Mouse (Mus musculus) heart, adult 2 months (tissue): ENCODE data around the gene Fndc11. TPM values are rescaled to one million over a fixed set of nuclear protein-coding genes. Genes with fewer than 3 reads are reported as not detected.

Experiments
- DNase-seq, 2 experiments: peaks; one replicate each; pipeline ENCODE4 v3.0.0; 2021
- H3K27ac ChIP-seq: fragments of 200-600 bp; 2 replicates; pipeline ENCODE4 v1.8.1; 2022
- H3K27me3 ChIP-seq: fragments of 200-500 bp; 2 replicates; pipeline ENCODE4 v1.6.1; 2012; ENCODE audit warnings: mild to moderate bottlenecking, low read length, inconsistent platforms, mixed read lengths; ENCODE audit not compliant: control insufficient read depth, insufficient read depth
- H3K36me3 ChIP-seq: fragments of 200-500 bp; 2 replicates; pipeline ENCODE4 v1.6.1; 2012; ENCODE audit warnings: low read length, inconsistent platforms; ENCODE audit not compliant: control insufficient read depth, insufficient read depth
- H3K4me1 ChIP-seq: fragments of 200-500 bp; 2 replicates; pipeline ENCODE4 v1.6.1; 2011; ENCODE audit warnings: low read length; ENCODE audit not compliant: control insufficient read depth, insufficient read depth
- H3K4me3 ChIP-seq: fragments of 200-600 bp; 2 replicates; pipeline ENCODE4 v1.8.1; 2022
- H3K79me2 ChIP-seq: fragments of 200-500 bp; replicated peaks from 2 replicates; pipeline ENCODE4 v1.6.1; 2012; ENCODE audit warnings: mild to moderate bottlenecking, inconsistent platforms, low read length, moderate library complexity, mixed read lengths; ENCODE audit not compliant: control insufficient read depth, insufficient read depth
- H3K9ac ChIP-seq: fragments of 200-500 bp; 2 replicates; pipeline ENCODE4 v1.6.1; 2012; ENCODE audit warnings: low read depth, mild to moderate bottlenecking, control low read depth, inconsistent platforms, low read length, mixed read lengths
- CTCF ChIP-seq: fragments of 200-600 bp; IDR thresholded peaks from 2 replicates; pipeline ENCODE4 v1.8.1; 2022; ENCODE audit warnings: antibody characterized with exemption, mild to moderate bottlenecking, moderate library complexity
- EP300 ChIP-seq: fragments of 200-500 bp; IDR thresholded peaks from 2 replicates; pipeline ENCODE4 v1.6.1; 2011; ENCODE audit warnings: low read depth, low read length, control low read depth; ENCODE audit not compliant: insufficient read depth
- POLR2A ChIP-seq: fragments of 200-500 bp; IDR thresholded peaks from 2 replicates; pipeline ENCODE4 v1.6.1; 2011; ENCODE audit warnings: mild to moderate bottlenecking, low read depth, low read length, control low read depth; ENCODE audit not compliant: insufficient read depth
- WGBS: fragments of 180-500 bp; shearing (Covaris S2); methylation state at CpG from one replicate; pipeline ENCODE4 v1.1.7; 2018; 5-methylcytosine and 5-hydroxymethylcytosine counted together
- intact Hi-C: fragments of 180-260 bp; cut with DNase I; formaldehyde crosslinking; loops from one replicate; pipeline ENCODE4 v1.15.1; 2025
- polyA plus RNA-seq: library from polyadenylated mRNA; depleted of rRNA; stranded (reverse); fragments of >200 nt; gene quantifications from 2 replicates; pipeline ENCODE4 v1.2.3, GENCODE M21; 2012
- total RNA-seq, 2 experiments: library from RNA; stranded (reverse); gene quantifications; 2 replicates each; pipeline ENCODE4 v1.2.3; 2021

Fndc11 gene
- total and polyA plus RNA-seq, 3 experiments = 0.43 TPM; not detected in 2

DNA sequence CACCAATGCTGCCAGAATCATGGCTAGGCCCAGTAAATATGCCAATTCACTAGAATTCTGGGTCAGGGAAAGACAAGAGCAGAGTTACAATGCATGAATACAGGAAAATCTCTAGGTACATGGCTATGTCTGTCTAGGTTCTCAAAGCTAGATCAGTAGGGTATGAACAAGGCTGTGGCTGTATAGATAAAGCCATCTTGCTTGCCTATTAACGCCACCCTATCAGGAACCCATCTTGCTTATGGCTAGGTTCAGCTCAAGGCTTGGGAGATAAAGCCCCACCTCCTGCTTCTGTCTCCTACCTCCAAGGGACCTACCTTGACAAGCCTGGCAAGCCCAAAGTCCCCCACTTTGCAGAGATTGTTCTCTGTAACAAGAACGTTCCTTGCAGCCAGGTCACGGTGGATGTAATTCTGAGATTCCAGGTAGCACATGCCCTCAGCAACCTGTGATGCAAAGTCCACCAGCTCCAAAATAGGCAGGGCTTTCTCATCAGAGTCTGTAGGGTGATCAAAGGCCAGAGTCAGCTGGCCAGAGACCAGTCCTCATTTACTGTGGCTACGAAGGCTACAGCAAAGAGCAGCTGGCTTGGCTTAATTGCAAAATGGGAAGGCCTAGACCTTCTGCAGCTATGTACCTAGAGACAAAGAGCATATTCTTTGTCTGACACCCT lies 23.0 kb upstream of the Fndc11 start:
- Histone ChIP-seq H3K4me1 (no peaks in the 10 kb centered on the region), H3K36me3 (no peaks in the 10 kb centered on the region), H3K4me3 (no peak overlapping the region), H3K79me2 (no peaks in the 10 kb centered on the region), H3K27ac (no peak overlapping the region), H3K27me3 (no peaks in the 10 kb centered on the region), H3K9ac (no peak overlapping the region)
- WGBS = 83% methylated on average over 4 of the region's 4 CpGs
- intact Hi-C loops = no loop called here
- no peak for DNase-seq
- TF ChIP-seq POLR2A = no peak
- no peak for TF ChIP-seq CTCF
- TF ChIP-seq EP300 = no peak

DNA sequence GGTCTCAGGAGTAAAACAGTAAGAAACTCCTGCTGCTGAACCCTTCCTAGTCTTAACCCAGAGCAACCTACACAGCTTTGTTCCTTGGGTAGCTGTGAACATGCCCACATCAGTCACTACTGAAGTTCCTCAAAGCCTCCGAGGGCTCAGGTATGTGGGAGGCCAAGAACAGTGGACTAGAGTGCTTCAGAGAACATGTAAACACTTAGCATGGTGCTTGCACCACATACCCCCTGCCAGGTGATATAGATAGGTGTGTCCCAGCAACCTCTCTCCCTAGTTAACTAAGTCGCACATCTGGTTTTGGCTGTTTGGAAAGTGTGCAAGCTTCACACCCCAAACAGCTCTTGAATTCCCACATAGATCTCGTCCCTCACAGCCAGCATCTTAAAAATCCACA lies 18.2 kb upstream of the Fndc11 start:
- H3K4me3 ChIP-seq = no peak overlapping the region
- H3K79me2 ChIP-seq = no peaks in the 10 kb centered on the region
- no peak overlapping the region for H3K27ac ChIP-seq
- no peak overlapping the region for H3K9ac ChIP-seq
- H3K36me3 ChIP-seq = no peaks in the 10 kb centered on the region
- DNase-seq = no peak
- intact Hi-C loops = no loop called here
- no peaks in the 10 kb centered on the region for H3K4me1 ChIP-seq
- TF ChIP-seq EP300 (no peak), CTCF (no peak), POLR2A (no peak)
- no peaks in the 10 kb centered on the region for H3K27me3 ChIP-seq
- 67% methylated on average over 3 of the region's 3 CpGs for WGBS

DNA sequence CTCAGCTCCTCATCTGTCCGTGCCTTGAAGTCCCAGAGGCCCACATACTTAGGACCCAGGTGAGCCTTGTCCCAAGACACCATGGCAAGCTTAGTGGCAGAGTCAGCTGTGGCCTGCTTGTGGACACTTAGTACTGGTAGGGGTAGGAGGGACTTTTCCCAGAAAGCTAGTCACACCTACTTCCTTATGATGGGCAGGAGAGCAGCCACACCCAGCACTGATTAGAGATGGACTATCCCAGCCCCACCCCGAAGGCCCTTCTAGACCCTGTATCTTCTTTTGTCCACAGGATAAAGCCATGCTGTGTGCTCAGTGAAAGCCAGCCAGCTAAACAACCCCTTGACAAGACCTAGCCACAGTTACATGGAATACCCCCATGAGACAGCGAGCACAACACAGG lies 17.4 kb upstream of the Fndc11 start, which contains the start of gene Ptk6:
Gene Ptk6 (minus strand): TSS at position 368 of the 400 bp plus-strand sequence.
- no peak for DNase-seq
- H3K79me2 ChIP-seq = no peaks in the 10 kb centered on the region
- H3K4me1 ChIP-seq = no peaks in the 10 kb centered on the region
- WGBS = 81% methylated on average over 3 of the region's 3 CpGs
- H3K27ac ChIP-seq = no peak within 1 kb of the TSS
- no peak for TF ChIP-seq EP300
- TF ChIP-seq CTCF = no peak
- no peak for TF ChIP-seq POLR2A
- no peak within 1 kb of the TSS for H3K9ac ChIP-seq
- H3K4me3 ChIP-seq = no peak within 1 kb of the TSS
- intact Hi-C loops = no loop called here
- H3K27me3 ChIP-seq = no peaks in the 10 kb centered on the region
- H3K36me3 ChIP-seq = no peaks in the 10 kb centered on the region

DNA sequence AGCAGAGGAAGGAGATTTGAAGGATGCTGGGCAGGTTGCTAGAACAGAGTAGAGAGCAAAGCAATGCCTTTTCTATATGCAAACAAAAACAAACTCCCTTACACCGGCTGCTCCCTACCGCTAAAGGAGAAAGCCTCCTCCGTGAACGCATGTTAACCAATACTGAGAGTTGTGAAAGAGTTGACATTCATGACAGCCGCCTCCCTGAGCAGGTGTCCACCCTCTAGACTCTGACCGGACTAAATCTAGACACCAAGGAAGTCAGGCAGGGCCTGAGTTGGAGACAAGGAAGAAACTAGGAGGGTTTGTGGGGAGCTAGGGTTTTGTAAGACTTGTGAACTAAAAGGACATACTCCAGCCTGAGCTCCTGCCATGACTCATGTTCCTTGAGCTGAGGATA lies 16.9 kb upstream of the Fndc11 start:
- Histone ChIP-seq H3K4me1 (no peaks in the 10 kb centered on the region), H3K79me2 (no peaks in the 10 kb centered on the region), H3K27me3 (no peaks in the 10 kb centered on the region), H3K27ac (no peak overlapping the region), H3K36me3 (no peaks in the 10 kb centered on the region), H3K4me3 (no peak overlapping the region), H3K9ac (no peak overlapping the region)
- intact Hi-C loops = no loop called here
- no peak for DNase-seq
- 78% methylated on average over 6 of the region's 6 CpGs for WGBS
- TF ChIP-seq EP300 (no peak), POLR2A (no peak), CTCF (no peak)

DNA sequence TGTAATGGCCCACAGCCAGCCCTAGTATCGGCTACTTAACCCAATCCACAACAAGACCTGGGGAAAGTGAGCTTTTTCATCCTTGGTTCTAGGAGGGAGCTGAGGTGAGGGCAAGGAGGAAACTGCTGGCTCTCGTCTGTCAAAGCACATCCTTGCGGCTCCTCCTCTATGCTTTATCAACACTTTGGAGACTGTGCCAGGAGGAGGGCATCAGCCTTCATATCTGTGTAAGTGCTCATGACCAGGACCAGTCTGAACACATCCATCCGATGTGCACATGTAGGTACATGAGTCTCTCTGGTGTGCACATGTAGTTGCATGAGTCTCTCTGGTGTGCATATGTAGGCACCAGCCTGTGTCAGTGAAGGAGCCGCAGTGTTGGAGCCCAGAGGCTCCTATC lies 14.1 kb upstream of the Fndc11 start:
- no peak for DNase-seq
- no peaks in the 10 kb centered on the region for H3K27me3 ChIP-seq
- intact Hi-C loops = no loop called here
- H3K4me3 ChIP-seq = no peak overlapping the region
- no peaks in the 10 kb centered on the region for H3K4me1 ChIP-seq
- no peak for TF ChIP-seq POLR2A
- TF ChIP-seq EP300 = no peak
- no peak for TF ChIP-seq CTCF
- no peak overlapping the region for H3K9ac ChIP-seq
- H3K79me2 ChIP-seq = no peaks in the 10 kb centered on the region
- no peaks in the 10 kb centered on the region for H3K36me3 ChIP-seq
- H3K27ac ChIP-seq = no peak overlapping the region
- WGBS = 61% methylated on average over 5 of the region's 5 CpGs

DNA sequence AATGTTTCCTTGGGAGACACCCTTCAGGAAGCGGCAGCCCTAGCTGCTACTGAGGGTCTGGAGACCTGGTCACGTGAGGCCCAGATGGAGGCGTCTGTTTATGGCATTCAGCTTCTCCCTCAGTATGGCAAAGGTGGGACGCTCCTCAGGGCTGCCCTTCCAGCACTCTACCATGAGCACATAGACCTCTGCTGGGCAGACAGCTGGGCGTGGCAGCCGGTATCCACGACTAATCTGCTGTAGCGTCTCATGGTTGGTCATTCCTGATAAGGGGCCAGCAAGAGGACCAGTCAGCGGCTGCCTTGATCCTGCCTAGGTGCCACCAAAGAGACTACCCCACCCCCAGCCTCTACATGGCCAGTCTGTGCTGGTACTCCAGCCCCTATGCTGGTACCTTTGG lies 13.7 kb upstream of the Fndc11 start:
- no peaks in the 10 kb centered on the region for H3K79me2 ChIP-seq
- no peak overlapping the region for H3K27ac ChIP-seq
- no peaks in the 10 kb centered on the region for H3K4me1 ChIP-seq
- WGBS = 62% methylated on average over 9 of the region's 9 CpGs
- DNase-seq = no peak
- intact Hi-C loops = no loop called here
- H3K36me3 ChIP-seq = no peaks in the 10 kb centered on the region
- H3K9ac ChIP-seq = no peak overlapping the region
- no peak overlapping the region for H3K4me3 ChIP-seq
- no peaks in the 10 kb centered on the region for H3K27me3 ChIP-seq
- TF ChIP-seq CTCF (no peak), POLR2A (no peak), EP300 (no peak)
